Mouse (Mus musculus) spleen, adult 2 months (tissue): Measurements from ENCODE around the gene Rnf26. TPM values are rescaled to one million over a fixed set of nuclear protein-coding genes. Genes with fewer than 3 reads are reported as not detected.
A peak's percentile ranks its signal among the peaks of the same experiment; 100 is the strongest.

Experiments
- DNase-seq, 2 experiments: peaks; one replicate each; pipeline versions ENCODE4 v3.0.0 to v3.0.0-alpha.2; 2012 to 2021; ENCODE audit warnings: low spot score in 2 of 2, low read depth in 1 of 2
- H3K27ac ChIP-seq: fragments of 200-500 bp; 2 replicates; pipeline ENCODE4 v1.5.1; 2012; ENCODE audit warnings: low read length, inconsistent platforms; ENCODE audit not compliant: insufficient read depth
- H3K27me3 ChIP-seq: fragments of 200-500 bp; 2 replicates; pipeline ENCODE4 v1.6.1; 2012; ENCODE audit warnings: mild to moderate bottlenecking, moderate library complexity, low read length, inconsistent platforms; ENCODE audit not compliant: control insufficient read depth, insufficient read depth
- H3K36me3 ChIP-seq: fragments of 200-500 bp; 2 replicates; pipeline ENCODE4 v1.6.1; 2012; ENCODE audit warnings: mild to moderate bottlenecking, low read length, inconsistent platforms; ENCODE audit not compliant: control insufficient read depth, insufficient read depth
- H3K4me1 ChIP-seq: fragments of 200-500 bp; 2 replicates; pipeline ENCODE4 v1.6.1; 2011; ENCODE audit warnings: inconsistent platforms; ENCODE audit not compliant: control insufficient read depth, insufficient read depth, insufficient read length
- H3K4me3 ChIP-seq: fragments of 200-500 bp; 2 replicates; pipeline ENCODE4 v1.5.1; 2011; ENCODE audit warnings: mild to moderate bottlenecking, inconsistent platforms; ENCODE audit not compliant: insufficient read depth, insufficient read length; ENCODE audit errors: extremely low read depth
- CTCF ChIP-seq: fragments of 200-500 bp; IDR thresholded peaks from 2 replicates; pipeline ENCODE4 v1.5.1; 2011; ENCODE audit warnings: mild to moderate bottlenecking, inconsistent platforms; ENCODE audit not compliant: insufficient read depth, insufficient read length, insufficient replicate concordance; ENCODE audit errors: extremely low read depth
- POLR2A ChIP-seq: fragments of 200-500 bp; IDR thresholded peaks from 2 replicates; pipeline ENCODE4 v1.6.1; 2011; ENCODE audit warnings: low read depth, low read length, inconsistent platforms
- WGBS: fragments of 180-500 bp; shearing (Covaris S2); methylation state at CpG from one replicate; pipeline ENCODE4 v1.1.7; 2018; 5-methylcytosine and 5-hydroxymethylcytosine counted together
- polyA plus RNA-seq: library from polyadenylated mRNA; depleted of rRNA; stranded (reverse); fragments of >200 nt; gene quantifications from 2 replicates; pipeline ENCODE4 v1.2.3, GENCODE M21; 2012

Gene Rnf26
- polyA plus RNA-seq, 1 experiment = 21.3 TPM

- DNase-seq = no peak
- WGBS = 46% methylated on average over 15 of the region's 16 CpGs
- Histone ChIP-seq H3K4me1 (peaks cover 2% of the 10 kb centered on the region; the same call in 1 of the 2 replicates), H3K27ac (no peak overlapping the region), H3K27me3 (0 out of 2 replicates have a peak, but pooled peaks cover under 1% of the 10 kb centered on the region), H3K4me3 (no peak overlapping the region), H3K36me3 (no peaks in the 10 kb centered on the region)
- TF ChIP-seq CTCF = no peak
- TF ChIP-seq POLR2A = no peak
Measured at GRCm38 (mm10) chr9:44078955-44079756, 34.2 kb downstream of the Rnf26 start.

- H3K27me3 ChIP-seq = no peaks in the 10 kb centered on the region
- TF ChIP-seq POLR2A (no peak), CTCF (no peak)
- no peak overlapping the region for H3K4me3 ChIP-seq
- no peaks in the 10 kb centered on the region for H3K36me3 ChIP-seq
- H3K27ac ChIP-seq = no peak overlapping the region
- no peaks in the 10 kb centered on the region for H3K4me1 ChIP-seq
- no peak for DNase-seq
- 89% methylated on average over 10 of the region's 10 CpGs for WGBS
Measured at GRCm38 (mm10) chr9:44078136-44078797, 35.0 kb downstream of the Rnf26 start.

- Histone ChIP-seq H3K27ac (no peak overlapping the region), H3K4me1 (no peaks in the 10 kb centered on the region), H3K36me3 (no peaks in the 10 kb centered on the region), H3K4me3 (no peak overlapping the region), H3K27me3 (no peaks in the 10 kb centered on the region)
- WGBS = 89% methylated on average over 11 of the region's 11 CpGs
- DNase-seq = no peak
- TF ChIP-seq POLR2A = no peak
- no peak for TF ChIP-seq CTCF
Measured at GRCm38 (mm10) chr9:44077266-44077910, 35.9 kb downstream of the Rnf26 start.

GRCm38 (mm10) chr9:44076764-44077120 lies 36.6 kb downstream of the Rnf26 start:
- TF ChIP-seq POLR2A (no peak), CTCF (peak; percentile 27; the same call in 1 of the 2 replicates)
- Histone ChIP-seq H3K4me1 (no peaks in the 10 kb centered on the region), H3K36me3 (no peaks in the 10 kb centered on the region), H3K27ac (no peak overlapping the region), H3K4me3 (no peak overlapping the region), H3K27me3 (no peaks in the 10 kb centered on the region)
- DNase-seq = peak in 1 of 2 experiments; percentile 33
- WGBS = 22% methylated on average over 5 of the region's 5 CpGs

GRCm38 (mm10) chr9:44075996-44076763 lies 37.1 kb downstream of the Rnf26 start:
- no peaks in the 10 kb centered on the region for H3K36me3 ChIP-seq
- TF ChIP-seq POLR2A (no peak), CTCF (no peak)
- no peak for DNase-seq
- H3K27me3 ChIP-seq = no peaks in the 10 kb centered on the region
- H3K27ac ChIP-seq = no peak overlapping the region
- 80% methylated on average over 16 of the region's 16 CpGs for WGBS
- H3K4me1 ChIP-seq = no peaks in the 10 kb centered on the region
- no peak overlapping the region for H3K4me3 ChIP-seq

GRCm38 (mm10) chr9:44075276-44075995 lies 37.9 kb downstream of the Rnf26 start:
- Histone ChIP-seq H3K27me3 (no peaks in the 10 kb centered on the region), H3K4me1 (no peaks in the 10 kb centered on the region), H3K4me3 (no peak overlapping the region), H3K27ac (no peak overlapping the region), H3K36me3 (no peaks in the 10 kb centered on the region)
- TF ChIP-seq CTCF (no peak), POLR2A (no peak)
- WGBS = 88% methylated on average over 24 of the region's 24 CpGs
- no peak for DNase-seq
